Mouse (Mus musculus): ENCODE measurements around the gene Fubp1.

Fubp1 gene

GRCm38 (mm10) chr3:152275008-152275407 lies 64.8 kb downstream of the Fubp1 start:
- no peak for DNase-seq (ENCODE audit: extremely low read depth, low read depth)

DNA sequence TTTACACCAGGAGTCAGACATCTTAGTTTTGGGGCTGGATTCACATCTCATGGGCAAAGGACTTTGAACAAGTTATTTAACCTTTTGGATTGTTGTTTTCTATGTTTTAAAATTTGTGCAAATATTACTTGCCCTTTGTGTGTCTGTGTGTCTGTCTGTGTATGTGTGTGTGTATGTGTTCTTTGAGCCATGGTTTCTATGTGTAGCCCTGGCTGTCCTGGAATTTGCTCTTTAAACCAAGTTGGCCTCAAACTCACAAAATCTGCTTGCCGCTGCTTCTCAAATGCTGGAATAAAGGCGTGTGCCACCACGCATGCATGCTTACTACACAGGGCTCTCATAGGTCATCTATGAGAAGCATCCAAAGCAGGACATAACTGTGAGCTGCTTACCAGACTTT lies 66.7 kb downstream of the Fubp1 start:
- no peak for DNase-seq (ENCODE audit: extremely low read depth, low read depth)

DNA sequence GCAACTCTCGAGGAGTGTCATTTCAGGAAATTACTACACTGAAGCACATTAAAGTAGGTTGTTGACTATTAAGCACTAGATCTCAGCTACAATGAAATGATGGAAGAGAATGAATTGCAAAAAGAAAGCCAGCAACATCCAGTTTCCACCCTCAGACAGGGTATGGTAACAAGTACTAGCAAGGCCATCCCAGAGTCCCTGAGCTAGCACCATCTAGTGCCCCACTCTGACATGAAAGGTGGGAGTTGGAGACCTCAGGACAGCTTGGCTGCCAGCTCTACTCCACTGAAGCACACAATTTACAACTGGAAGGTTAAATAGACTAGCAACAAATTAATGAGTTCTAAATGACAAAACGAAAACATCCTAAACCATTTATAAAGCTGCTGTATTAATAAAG lies 67.7 kb downstream of the Fubp1 start:
- no peak for DNase-seq (ENCODE audit: extremely low read depth, low read depth)

GRCm38 (mm10) chr3:152278431-152278830 lies 68.2 kb downstream of the Fubp1 start:
- DNase-seq (ENCODE audit: extremely low read depth, low read depth): no peak

GRCm38 (mm10) chr3:152282126-152282525 lies 71.9 kb downstream of the Fubp1 start:
- no peak for DNase-seq (ENCODE audit: extremely low read depth, low read depth)

GRCm38 (mm10) chr3:152284306-152284705 lies 74.1 kb downstream of the Fubp1 start:
- no peak for DNase-seq (ENCODE audit: extremely low read depth, low read depth)

GRCm38 (mm10) chr3:152284759-152285158 lies 74.5 kb downstream of the Fubp1 start:
- no peak for DNase-seq (ENCODE audit: extremely low read depth, low read depth)

Measured in MEL-GATA-1-ER (cell line).